Mouse (Mus musculus): Measurements from ENCODE around the gene Vars. TPM values are rescaled to one million over a fixed set of nuclear protein-coding genes. Genes with fewer than 3 reads are reported as not detected.
A peak's percentile ranks its signal among the peaks of the same experiment; 100 is the strongest.
"Not testable (repeated sequence)": the region's sequence is repeated elsewhere in the genome, so short reads cannot be mapped to it uniquely, and the experiment has no call there.

The Vars gene
- total and polyA plus RNA-seq, 2 experiments from 2014 or later: 40.9 to 97.8 TPM

- DNase-seq (ENCODE audit: low spot score): no peak
- no peak overlapping the region for H3K4me3 ChIP-seq (ENCODE audit: low read depth, low read length)
- no peak for TF ChIP-seq CTCF (IDR thresholded peaks at IDR 0.05)
- WGBS: 92% methylated on average over 12 of the region's 14 CpGs
- H3K27ac ChIP-seq (ENCODE audit: low read depth, low read length): no peak overlapping the region
- no peak overlapping the region for H3K4me2 ChIP-seq (ENCODE audit: low read depth, low read length, poor library complexity, severe bottlenecking)
- H3K9ac ChIP-seq (replicated peaks; ENCODE audit: low read length, poor library complexity, severe bottlenecking): no peak overlapping the region
- no peaks in the 10 kb centered on the region; the same call in 1 of the 2 replicates for H3K4me1 ChIP-seq (ENCODE audit: insufficient read depth, low read length)
- H3K9me3 ChIP-seq (ENCODE audit: low read length): no peaks in the 10 kb centered on the region
- H3K27me3 ChIP-seq (ENCODE audit: insufficient read depth, low read length): no peaks in the 10 kb centered on the region
- no peaks in the 10 kb centered on the region; the same call in 1 of the 2 replicates for H3K36me3 ChIP-seq (ENCODE audit: insufficient read depth, low read length)
- ATAC-seq (ENCODE audit: low FRiP score): no peak
Observed at GRCm38 (mm10) chr17:34996411-34997141, 4.2 kb upstream of the Vars start.

GRCm38 (mm10) chr17:34997142-34997483 is 3.7 kb upstream of the Vars start:
- ATAC-seq (ENCODE audit: low FRiP score) (no peak), DNase-seq (ENCODE audit: low spot score) (no peak)
- 91% methylated on average over 5 of the region's 5 CpGs for WGBS
- H3K9ac ChIP-seq (replicated peaks; ENCODE audit: low read length, poor library complexity, severe bottlenecking): no peak overlapping the region
- TF ChIP-seq CTCF (IDR thresholded peaks at IDR 0.05): no peak
- no peaks in the 10 kb centered on the region; the same call in 1 of the 2 replicates for H3K36me3 ChIP-seq (ENCODE audit: insufficient read depth, low read length)
- H3K27me3 ChIP-seq (ENCODE audit: insufficient read depth, low read length): no peaks in the 10 kb centered on the region
- H3K27ac ChIP-seq (ENCODE audit: low read depth, low read length): no peak overlapping the region
- H3K4me2 ChIP-seq (ENCODE audit: low read depth, low read length, poor library complexity, severe bottlenecking): no peak overlapping the region
- no peaks in the 10 kb centered on the region for H3K9me3 ChIP-seq (ENCODE audit: low read length)
- peaks cover 1% of the 10 kb centered on the region; the same call in 1 of the 2 replicates for H3K4me1 ChIP-seq (ENCODE audit: insufficient read depth, low read length)
- no peak overlapping the region for H3K4me3 ChIP-seq (ENCODE audit: low read depth, low read length)

GRCm38 (mm10) chr17:34998526-34999430 is 2.0 kb upstream of the Vars start:
- Histone ChIP-seq H3K36me3 (ENCODE audit: insufficient read depth, low read length) (no peaks in the 10 kb centered on the region; the same call in 1 of the 2 replicates), H3K9me3 (ENCODE audit: low read length) (no peaks in the 10 kb centered on the region), H3K4me1 (ENCODE audit: insufficient read depth, low read length) (peaks cover 6% of the 10 kb centered on the region), H3K4me3 (ENCODE audit: low read depth, low read length) (no peak overlapping the region), H3K27ac (ENCODE audit: low read depth, low read length) (no peak overlapping the region), H3K9ac (replicated peaks; ENCODE audit: low read length, poor library complexity, severe bottlenecking) (no peak overlapping the region), H3K4me2 (ENCODE audit: low read depth, low read length, poor library complexity, severe bottlenecking) (no peak overlapping the region), H3K27me3 (ENCODE audit: insufficient read depth, low read length) (no peaks in the 10 kb centered on the region)
- ATAC-seq (ENCODE audit: low FRiP score) (no peak), DNase-seq (ENCODE audit: low spot score) (no peak)
- 94% methylated on average over 15 of the region's 15 CpGs for WGBS
- TF ChIP-seq CTCF (IDR thresholded peaks at IDR 0.05): no peak

GRCm38 (mm10) chr17:34999871-35000716 is 693 bp upstream of the Vars start:
- DNase-seq (ENCODE audit: low spot score); H3K36me3 ChIP-seq (ENCODE audit: insufficient read depth, low read length); H3K9ac ChIP-seq (replicated peaks; ENCODE audit: low read length, poor library complexity, severe bottlenecking); H3K27ac ChIP-seq (ENCODE audit: low read depth, low read length); ATAC-seq (ENCODE audit: low FRiP score); H3K9me3 ChIP-seq (ENCODE audit: low read length); H3K27me3 ChIP-seq (ENCODE audit: insufficient read depth, low read length); H3K4me1 ChIP-seq (ENCODE audit: insufficient read depth, low read length): not testable (repeated sequence)
- 29% methylated on average over 29 of the region's 32 CpGs for WGBS
- peak overlapping the region; percentile 85 for H3K4me3 ChIP-seq (ENCODE audit: low read depth, low read length)
- H3K4me2 ChIP-seq (ENCODE audit: low read depth, low read length, poor library complexity, severe bottlenecking): peak overlapping the region; percentile 94

GRCm38 (mm10) chr17:35001452-35002152 is 815 bp downstream of the Vars start:
- no peaks in the 10 kb centered on the region for H3K9me3 ChIP-seq (ENCODE audit: low read length)
- peak overlapping the region; percentile 93 for H3K27ac ChIP-seq (ENCODE audit: low read depth, low read length)
- TF ChIP-seq CTCF (IDR thresholded peaks at IDR 0.05): no peak
- peak overlapping the region; percentile 94 for H3K4me2 ChIP-seq (ENCODE audit: low read depth, low read length, poor library complexity, severe bottlenecking)
- peak overlapping the region; percentile 94 for H3K9ac ChIP-seq (replicated peaks; ENCODE audit: low read length, poor library complexity, severe bottlenecking)
- H3K4me3 ChIP-seq (ENCODE audit: low read depth, low read length): peak overlapping the region; percentile 85
- no peaks in the 10 kb centered on the region for H3K27me3 ChIP-seq (ENCODE audit: insufficient read depth, low read length)
- H3K4me1 ChIP-seq (ENCODE audit: insufficient read depth, low read length): peaks cover 6% of the 10 kb centered on the region
- WGBS: under 1% methylated on average over 35 of the region's 35 CpGs
- DNase-seq (ENCODE audit: low spot score) (peak; percentile 33), ATAC-seq (ENCODE audit: low FRiP score) (peak; percentile 22)
- H3K36me3 ChIP-seq (ENCODE audit: insufficient read depth, low read length): peaks cover 15% of the 10 kb centered on the region
